Mouse (Mus musculus): ENCODE results near the gene Sdk1.

DNA sequence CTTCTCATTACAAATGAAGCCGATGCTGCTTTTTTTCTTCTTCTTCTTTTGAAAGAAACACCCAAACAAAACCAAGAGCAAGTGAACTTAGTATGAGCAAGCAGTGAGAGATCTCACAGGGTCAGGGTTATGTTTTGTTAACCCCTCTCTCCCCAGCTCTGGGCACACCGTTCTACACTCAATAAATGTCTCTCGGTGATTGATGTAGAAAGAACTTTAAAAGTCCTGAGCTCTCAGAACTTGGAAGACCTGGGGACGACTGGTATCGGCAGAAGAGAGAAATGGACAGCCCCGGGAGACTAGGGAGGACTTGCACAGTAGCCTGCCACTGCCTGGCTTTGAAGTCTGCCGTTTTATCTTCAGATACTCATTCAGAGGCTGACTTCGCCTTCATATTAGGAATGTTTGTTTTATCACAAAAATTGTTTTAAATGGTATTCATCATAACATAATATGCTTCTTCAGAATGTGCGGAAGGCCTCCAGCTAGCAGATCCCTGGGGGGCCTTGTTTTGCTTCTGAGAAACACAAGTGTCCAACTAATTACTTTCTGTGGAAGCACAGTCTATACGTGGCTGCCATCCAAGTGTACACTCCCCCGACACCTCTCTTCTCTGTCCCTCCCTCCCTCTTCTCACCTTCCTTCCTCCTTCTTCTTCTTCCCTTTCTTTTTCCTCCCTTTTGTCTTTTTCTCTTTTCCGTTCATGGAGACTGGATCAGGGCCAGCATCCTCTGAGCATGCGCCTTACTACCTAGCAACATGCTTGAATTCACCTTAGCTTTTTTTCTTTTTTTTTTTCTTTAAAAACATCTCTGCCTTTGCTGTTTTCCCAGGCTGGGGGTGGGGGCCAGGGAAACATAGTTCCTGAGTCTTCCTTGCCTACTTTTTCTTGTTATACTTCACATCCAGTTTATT lies 283.8 kb downstream of the Sdk1 start:
- TF ChIP-seq CTCF (IDR thresholded peaks at IDR 0.05; ENCODE audit: low read depth, low read length) (no peak), POLR2A (IDR thresholded peaks at IDR 0.05; ENCODE audit: extremely low read depth, insufficient read depth, low read length) (no peak)
